Mouse (Mus musculus): ENCODE data around the gene Ilk. TPM values are rescaled to one million over a fixed set of nuclear protein-coding genes. Genes with fewer than 3 reads are reported as not detected.

Gene Ilk
- 248 and 257 TPM in 2 replicates for polyA plus RNA-seq (2016; fragmentation: Nextera tagmentation; extraction: Ambion mirVana)

GRCm38 (mm10) chr7:105736264-105736901 is at the start of gene Ilk:
TSS of gene Ilk (plus strand) at chr7:105736592.
- Histone ChIP-seq H3K27me3 (no peaks in the 10 kb centered on the region), H3K9ac (peak within 1 kb of the TSS; percentile 91), H3K9me3 (no peaks in the 10 kb centered on the region), H3K4me1 (peaks cover 24% of the 10 kb centered on the region), H3K27ac (peak within 1 kb of the TSS; percentile 86), H3K4me3 (peak within 1 kb of the TSS; percentile 66), H3K36me3 (peaks cover 47% of the 10 kb centered on the region), H3K4me2 (replicated peaks) (peak within 1 kb of the TSS; percentile 70)
- under 1% methylated on average over 39 of the region's 62 CpGs for WGBS
- ATAC-seq (ENCODE audit: insufficient number of reproducible peaks, insufficient read depth, low FRiP score, low TSS enrichment) = peak; percentile 96

GRCm38 (mm10) chr7:105690875-105691274 is 45.5 kb upstream of the Ilk start:
- Histone ChIP-seq H3K9me3 (no peaks in the 10 kb centered on the region), H3K4me3 (no peak overlapping the region), H3K36me3 (no peaks in the 10 kb centered on the region), H3K27me3 (no peaks in the 10 kb centered on the region), H3K27ac (no peak overlapping the region), H3K9ac (no peak overlapping the region), H3K4me2 (replicated peaks) (no peak overlapping the region), H3K4me1 (no peaks in the 10 kb centered on the region)
- 76% methylated on average over 1 of the region's 1 CpGs for WGBS
- ATAC-seq (ENCODE audit: insufficient number of reproducible peaks, insufficient read depth, low FRiP score, low TSS enrichment) = no peak

- H3K27me3 ChIP-seq = no peaks in the 10 kb centered on the region
Measured at GRCm38 (mm10) chr7:105703184-105703583, 33.2 kb upstream of the Ilk start.

GRCm38 (mm10) chr7:105703816-105704215 is 32.6 kb upstream of the Ilk start:
- no peak overlapping the region for H3K4me2 ChIP-seq (replicated peaks)
- H3K9ac ChIP-seq = no peak overlapping the region
- H3K36me3 ChIP-seq = no peaks in the 10 kb centered on the region
- no peaks in the 10 kb centered on the region for H3K27me3 ChIP-seq
- no peaks in the 10 kb centered on the region for H3K9me3 ChIP-seq
- no peak overlapping the region for H3K27ac ChIP-seq
- 86% methylated on average over 4 of the region's 4 CpGs for WGBS
- no peaks in the 10 kb centered on the region for H3K4me1 ChIP-seq
- no peak for ATAC-seq (ENCODE audit: insufficient number of reproducible peaks, insufficient read depth, low FRiP score, low TSS enrichment)
- no peak overlapping the region for H3K4me3 ChIP-seq

More at GRCm38 (mm10) chr7:105703184-105703583, 33.2 kb upstream of the Ilk start:
- H3K36me3 ChIP-seq = no peaks in the 10 kb centered on the region
- no peaks in the 10 kb centered on the region for H3K4me1 ChIP-seq
- H3K27ac ChIP-seq = no peak overlapping the region
- no peak overlapping the region for H3K9ac ChIP-seq
- no peaks in the 10 kb centered on the region for H3K9me3 ChIP-seq
- WGBS = 83% methylated on average over 16 of the region's 16 CpGs
- ATAC-seq (ENCODE audit: insufficient number of reproducible peaks, insufficient read depth, low FRiP score, low TSS enrichment) = no peak
- H3K4me2 ChIP-seq (replicated peaks) = no peak overlapping the region
- no peak overlapping the region for H3K4me3 ChIP-seq

GRCm38 (mm10) chr7:105708733-105709132 is 27.7 kb upstream of the Ilk start:
- H3K4me1 ChIP-seq = no peaks in the 10 kb centered on the region
- no peak overlapping the region for H3K27ac ChIP-seq
- no peaks in the 10 kb centered on the region for H3K36me3 ChIP-seq
- no peak overlapping the region for H3K4me3 ChIP-seq
- WGBS = 91% methylated on average over 5 of the region's 5 CpGs
- no peaks in the 10 kb centered on the region for H3K27me3 ChIP-seq
- no peak for ATAC-seq (ENCODE audit: insufficient number of reproducible peaks, insufficient read depth, low FRiP score, low TSS enrichment)
- no peak overlapping the region for H3K9ac ChIP-seq
- no peaks in the 10 kb centered on the region for H3K9me3 ChIP-seq
- no peak overlapping the region for H3K4me2 ChIP-seq (replicated peaks)

DNA sequence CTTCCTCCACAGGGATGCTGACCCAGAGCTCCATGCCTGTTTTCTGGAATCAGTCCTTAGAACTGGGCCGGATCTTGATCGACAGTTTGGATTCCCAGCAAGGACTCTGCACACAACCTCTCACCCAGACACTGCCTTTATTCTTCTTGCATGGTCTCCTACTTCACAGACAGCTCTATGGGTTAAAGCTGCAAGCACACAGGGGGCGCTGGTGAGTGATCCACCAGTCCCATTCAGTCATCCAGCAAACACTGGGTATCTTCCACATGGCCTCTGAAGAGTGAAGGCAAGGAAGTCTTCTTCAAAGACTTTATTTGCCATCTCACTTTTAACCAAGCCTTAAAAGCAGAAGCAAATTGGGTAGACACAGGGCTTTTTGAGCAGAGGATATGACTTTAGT is 21.0 kb upstream of the Ilk start:
- no peak overlapping the region for H3K9ac ChIP-seq
- H3K4me3 ChIP-seq = no peak overlapping the region
- whole genome bisulfite sequencing = 58% methylated on average over 3 of the region's 3 CpGs
- H3K27me3 ChIP-seq = no peaks in the 10 kb centered on the region
- H3K36me3 ChIP-seq = no peaks in the 10 kb centered on the region
- H3K9me3 ChIP-seq = no peaks in the 10 kb centered on the region
- H3K27ac ChIP-seq = no peak overlapping the region
- no peak overlapping the region for H3K4me2 ChIP-seq (replicated peaks)
- H3K4me1 ChIP-seq = no peaks in the 10 kb centered on the region
- no peak for ATAC-seq (ENCODE audit: insufficient number of reproducible peaks, insufficient read depth, low FRiP score, low TSS enrichment)

DNA sequence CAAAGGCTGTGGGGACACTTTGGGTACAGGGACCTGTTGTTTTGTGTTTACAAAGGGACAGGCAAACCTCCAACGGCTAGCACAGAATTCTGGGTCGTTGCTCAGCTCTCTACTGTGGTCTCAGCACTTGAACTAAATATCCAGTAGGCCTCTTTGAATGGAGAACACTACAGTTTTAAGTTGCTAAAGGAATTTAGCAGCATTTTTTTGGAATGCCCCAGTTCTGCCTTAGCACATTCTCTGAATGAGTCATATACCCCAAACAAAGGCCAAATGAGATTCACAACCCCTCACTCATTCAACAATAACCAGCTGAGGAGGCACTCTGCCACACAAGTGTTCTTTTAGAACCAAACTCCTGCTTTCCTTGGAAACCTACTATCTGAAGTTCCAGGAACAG is 14.5 kb upstream of the Ilk start:
- Histone ChIP-seq H3K36me3 (no peaks in the 10 kb centered on the region), H3K9me3 (no peaks in the 10 kb centered on the region), H3K4me3 (no peak overlapping the region), H3K27me3 (no peaks in the 10 kb centered on the region), H3K9ac (no peak overlapping the region), H3K27ac (no peak overlapping the region), H3K4me2 (replicated peaks) (no peak overlapping the region), H3K4me1 (no peaks in the 10 kb centered on the region)
- WGBS = 77% methylated on average over 2 of the region's 2 CpGs
- no peak for ATAC-seq (ENCODE audit: insufficient number of reproducible peaks, insufficient read depth, low FRiP score, low TSS enrichment)

DNA sequence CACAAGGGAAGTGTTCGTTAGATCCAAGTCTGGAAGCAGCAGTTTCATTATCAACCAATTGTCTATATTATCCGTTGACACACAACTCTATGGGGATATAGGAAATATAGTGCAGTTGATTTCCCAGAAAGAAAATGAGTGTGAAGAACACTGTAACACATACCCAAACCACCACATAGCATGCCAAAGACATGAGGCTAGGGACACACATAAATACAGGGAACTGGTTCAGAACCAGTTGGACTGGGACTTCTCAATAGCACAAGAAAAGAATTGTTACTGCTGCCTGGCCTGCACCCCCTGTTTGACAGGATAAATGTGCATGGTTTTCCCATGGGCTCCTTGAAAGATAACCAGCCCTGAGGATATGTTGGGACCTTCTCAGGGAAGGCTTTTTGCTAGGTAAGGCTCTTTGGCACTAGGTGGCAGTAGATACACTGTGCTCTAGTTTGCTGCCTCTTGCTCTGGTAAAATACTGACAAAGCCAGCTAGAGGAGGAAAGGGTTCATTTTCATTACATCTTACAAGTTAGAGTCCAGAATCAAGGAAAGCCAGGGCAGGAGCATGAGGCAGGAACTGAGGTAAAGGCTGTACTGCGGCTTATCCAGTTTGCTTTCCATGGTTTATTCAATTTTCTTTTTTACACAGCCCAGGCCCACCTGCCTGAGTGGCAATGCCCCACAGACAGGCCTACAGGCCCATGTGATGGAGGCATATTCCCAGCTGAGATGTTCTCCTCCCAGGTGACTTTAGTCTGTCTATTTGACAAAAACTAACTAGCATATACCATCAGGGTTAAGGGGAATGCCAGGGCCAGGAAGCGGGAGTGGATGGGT is 10.0 kb upstream of the Ilk start:
- no peak overlapping the region for H3K27ac ChIP-seq
- H3K9ac ChIP-seq = no peak overlapping the region
- ATAC-seq (ENCODE audit: insufficient number of reproducible peaks, insufficient read depth, low FRiP score, low TSS enrichment) = peak; percentile 64
- 81% methylated on average over 4 of the region's 4 CpGs for WGBS
- peaks cover 22% of the 10 kb centered on the region for H3K36me3 ChIP-seq
- H3K4me3 ChIP-seq = no peak overlapping the region
- H3K4me2 ChIP-seq (replicated peaks) = no peak overlapping the region
- H3K27me3 ChIP-seq = no peaks in the 10 kb centered on the region
- no peaks in the 10 kb centered on the region for H3K9me3 ChIP-seq
- no peaks in the 10 kb centered on the region for H3K4me1 ChIP-seq

DNA sequence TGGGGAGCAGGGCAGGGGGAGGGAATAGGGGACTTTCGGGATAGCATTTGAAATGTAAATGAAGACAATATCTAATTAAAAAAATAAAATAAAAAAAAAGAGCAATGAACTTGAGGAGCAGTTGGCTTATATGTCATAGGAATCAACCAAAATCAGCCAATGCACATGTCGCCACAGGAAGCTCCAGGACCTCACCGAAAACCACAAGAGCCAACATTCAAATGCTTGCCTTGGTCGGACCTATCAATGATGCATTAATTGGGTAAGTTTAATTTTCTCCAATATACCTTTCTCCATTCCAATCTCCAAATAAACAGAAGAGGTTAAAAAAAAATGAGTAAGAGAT is 9.4 kb upstream of the Ilk start:
- ATAC-seq (ENCODE audit: insufficient number of reproducible peaks, insufficient read depth, low FRiP score, low TSS enrichment) = no peak
- H3K4me3 ChIP-seq = no peak overlapping the region
- no peaks in the 10 kb centered on the region for H3K27me3 ChIP-seq

GRCm38 (mm10) chr7:105728701-105729428 is 7.5 kb upstream of the Ilk start:
- WGBS = 85% methylated on average over 6 of the region's 6 CpGs
- Histone ChIP-seq H3K27ac (0 out of 2 replicates have a peak overlapping the region, but pooled peaks have one; percentile 6), H3K36me3 (peaks cover 47% of the 10 kb centered on the region), H3K9me3 (no peaks in the 10 kb centered on the region), H3K4me1 (no peaks in the 10 kb centered on the region), H3K4me2 (replicated peaks) (no peak overlapping the region), H3K9ac (no peak overlapping the region), H3K4me3 (no peak overlapping the region), H3K27me3 (no peaks in the 10 kb centered on the region)
- ATAC-seq (ENCODE audit: insufficient number of reproducible peaks, insufficient read depth, low FRiP score, low TSS enrichment) = no peak

More for the DNA sequence above, 9.4 kb upstream of the Ilk start:
- peaks cover 28% of the 10 kb centered on the region for H3K36me3 ChIP-seq
- WGBS = 89% methylated on average over 4 of the region's 4 CpGs
- H3K4me2 ChIP-seq (replicated peaks) = no peak overlapping the region
- no peaks in the 10 kb centered on the region for H3K9me3 ChIP-seq
- no peak overlapping the region for H3K27ac ChIP-seq
- no peak overlapping the region for H3K9ac ChIP-seq
- no peaks in the 10 kb centered on the region for H3K4me1 ChIP-seq

GRCm38 (mm10) chr7:105733836-105734235 is 2.6 kb upstream of the Ilk start:
- WGBS = 95% methylated on average over 11 of the region's 11 CpGs
- H3K36me3 ChIP-seq = peaks cover 54% of the 10 kb centered on the region
- no peaks in the 10 kb centered on the region for H3K27me3 ChIP-seq
- H3K4me2 ChIP-seq (replicated peaks) = no peak overlapping the region
- no peak overlapping the region for H3K9ac ChIP-seq
- no peaks in the 10 kb centered on the region for H3K9me3 ChIP-seq
- ATAC-seq (ENCODE audit: insufficient number of reproducible peaks, insufficient read depth, low FRiP score, low TSS enrichment) = no peak
- H3K4me3 ChIP-seq = no peak overlapping the region
- no peak overlapping the region for H3K27ac ChIP-seq
- H3K4me1 ChIP-seq = peaks cover 20% of the 10 kb centered on the region
